Mouse (Mus musculus): ENCODE results near the gene Esyt2.

Esyt2 gene

DNA sequence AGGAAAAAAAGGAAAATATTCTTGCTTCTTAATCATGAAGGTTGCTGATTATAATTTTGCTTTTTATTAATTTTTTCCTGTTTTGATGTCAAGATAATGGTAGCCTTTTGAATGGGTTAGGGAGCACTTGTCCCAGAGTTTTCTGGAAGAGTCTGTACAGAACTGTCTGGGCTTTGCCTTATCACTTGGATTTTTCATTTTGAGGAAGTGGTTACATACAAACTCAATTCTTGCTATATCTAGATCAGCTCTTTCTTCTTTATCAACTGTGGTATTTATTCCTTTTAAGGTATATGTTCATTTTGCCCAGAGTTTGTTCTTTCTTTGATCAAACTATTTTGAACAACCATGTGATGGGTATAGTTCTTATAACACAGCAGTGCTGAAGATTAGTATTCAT, 81.1 kb downstream of the Esyt2 start:
- no peak for DNase-seq (ENCODE audit: low read depth)

- no peak for DNase-seq (ENCODE audit: low read depth)
Observed at GRCm38 (mm10) chr12:116366900-116367299, 85.9 kb downstream of the Esyt2 start.

DNA sequence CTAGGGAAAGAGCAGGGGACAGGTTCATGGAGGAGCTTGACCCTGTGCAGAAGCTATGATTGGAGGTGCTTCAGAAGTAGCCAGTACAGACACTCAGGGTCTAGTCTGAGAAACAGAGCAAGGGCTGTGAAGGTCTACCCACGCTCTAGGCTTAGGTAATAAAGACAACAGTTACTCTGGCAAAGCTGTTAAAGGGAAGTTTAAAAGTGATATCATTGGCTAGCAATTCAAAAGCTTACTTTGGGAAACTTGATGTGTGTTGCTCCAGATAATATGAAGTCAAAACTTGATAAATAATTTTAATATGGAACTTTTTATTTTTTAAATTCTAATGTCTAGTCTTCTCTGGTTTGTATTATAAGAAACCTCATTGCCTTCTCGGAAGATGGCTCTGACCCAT, 86.3 kb downstream of the Esyt2 start:
- no peak for DNase-seq (ENCODE audit: low read depth)

- no peak for DNase-seq (ENCODE audit: low read depth)
Observed at GRCm38 (mm10) chr12:116368857-116369256, 87.9 kb downstream of the Esyt2 start.

DNA sequence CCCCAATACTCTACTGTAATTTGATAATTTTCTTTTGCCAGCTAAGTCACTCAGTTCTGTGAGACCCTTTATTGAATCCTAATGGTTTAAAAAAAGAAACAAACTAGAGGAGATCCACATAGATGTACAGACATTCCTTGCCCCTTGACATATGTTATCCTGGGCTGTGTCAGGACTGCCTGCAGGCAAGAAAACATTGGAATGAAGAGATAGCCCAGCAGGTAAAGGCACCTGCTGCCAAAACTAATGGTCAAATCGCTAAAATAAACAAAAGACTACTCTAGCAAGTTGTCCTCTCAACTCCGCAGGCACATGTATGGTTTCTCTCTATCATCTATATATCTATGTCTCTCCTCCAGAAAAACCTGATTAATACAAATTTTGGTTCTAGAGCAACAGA, 102.1 kb downstream of the Esyt2 start:
- no peak for DNase-seq (ENCODE audit: low read depth)

DNA sequence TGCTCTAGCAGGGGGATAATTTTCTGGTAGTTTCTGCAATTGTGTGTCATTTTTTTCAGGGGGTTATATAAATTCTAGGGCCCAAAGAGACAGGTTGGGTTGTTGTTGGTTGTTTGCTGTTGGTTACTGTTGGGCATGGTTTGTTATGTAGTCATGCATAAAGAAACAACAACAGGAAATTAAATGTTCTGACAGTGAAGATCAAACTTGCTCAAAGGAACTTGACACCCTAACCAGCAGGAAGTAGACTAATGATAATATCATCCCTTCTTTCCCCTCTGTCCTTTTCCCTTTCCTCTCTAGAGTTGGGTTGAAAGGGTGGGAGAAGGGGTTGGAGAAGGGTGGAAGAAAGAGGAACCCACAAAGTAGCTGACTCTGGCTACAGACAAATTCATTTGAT, 103.0 kb downstream of the Esyt2 start:
- no peak for DNase-seq (ENCODE audit: low read depth)

DNA sequence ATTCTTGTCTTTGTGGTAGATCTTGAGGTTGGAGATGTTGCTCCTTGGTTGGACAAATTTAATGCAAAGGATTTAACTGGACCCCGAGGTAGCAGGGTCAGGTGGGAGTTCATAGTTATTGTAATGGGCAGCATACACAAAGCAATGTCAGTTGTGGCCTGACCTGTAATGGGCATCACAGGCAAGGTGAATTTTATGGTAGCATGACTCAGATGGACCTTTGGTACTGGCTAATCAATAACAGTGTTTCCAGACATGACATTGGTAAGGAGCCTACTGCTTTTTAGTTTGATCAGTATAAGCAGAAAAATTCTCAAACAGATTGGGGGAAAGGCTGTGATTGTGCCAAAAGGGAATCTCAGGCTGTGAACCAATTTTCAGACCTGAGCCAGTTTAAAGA, 105.8 kb downstream of the Esyt2 start:
- DNase-seq (ENCODE audit: low read depth): no peak

- DNase-seq (ENCODE audit: low read depth): no peak
Observed at GRCm38 (mm10) chr12:116389868-116390267, 108.9 kb downstream of the Esyt2 start.

- no peak for DNase-seq (ENCODE audit: low read depth)
Observed at GRCm38 (mm10) chr12:116394327-116394726, 113.3 kb downstream of the Esyt2 start.

- no peak for DNase-seq (ENCODE audit: low read depth)
Observed at GRCm38 (mm10) chr12:116395312-116395711, 114.3 kb downstream of the Esyt2 start.

- DNase-seq (ENCODE audit: low read depth): no peak
Observed at GRCm38 (mm10) chr12:116396072-116396695, 115.2 kb downstream of the Esyt2 start.

- DNase-seq (ENCODE audit: low read depth): no peak
Observed at GRCm38 (mm10) chr12:116404012-116404679, 123.2 kb downstream of the Esyt2 start.

- DNase-seq (ENCODE audit: low read depth): peak; percentile 98
Observed at GRCm38 (mm10) chr12:116405045-116405835, 124.2 kb downstream of the Esyt2 start, which contains the start of gene Ncapg2. Gene Ncapg2 (plus strand): TSS chr12:116405402.

- peak; percentile 37 for DNase-seq (ENCODE audit: low read depth)
Observed at GRCm38 (mm10) chr12:116405836-116406155, 124.8 kb downstream of the Esyt2 start.

GRCm38 (mm10) chr12:116407883-116408282, 126.9 kb downstream of the Esyt2 start:
- no peak for DNase-seq (ENCODE audit: low read depth)

DNA sequence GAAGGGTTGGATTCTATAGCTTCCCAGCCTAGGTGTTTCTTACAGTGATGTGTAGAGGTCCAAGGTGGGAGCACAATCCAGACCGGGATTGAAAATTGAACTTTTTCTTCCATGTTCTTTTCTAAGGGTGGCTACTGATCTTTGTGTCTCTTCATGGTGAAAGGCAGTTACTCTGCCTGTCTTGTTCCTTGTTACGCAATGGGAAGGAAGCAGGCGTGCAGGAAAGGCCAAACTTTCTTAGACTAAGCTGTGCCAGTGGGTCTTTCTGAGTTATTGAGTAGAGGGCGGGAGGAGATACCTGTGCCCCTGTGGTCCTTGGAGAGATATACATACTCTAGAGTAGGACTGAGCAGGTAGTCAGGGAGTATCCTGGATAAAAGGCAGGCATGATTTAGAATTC, 133.9 kb downstream of the Esyt2 start:
- DNase-seq (ENCODE audit: low read depth): no peak

GRCm38 (mm10) chr12:116416514-116416913, 135.5 kb downstream of the Esyt2 start:
- DNase-seq (ENCODE audit: low read depth): no peak

GRCm38 (mm10) chr12:116421656-116422055, 140.7 kb downstream of the Esyt2 start:
- DNase-seq (ENCODE audit: low read depth): no peak

GRCm38 (mm10) chr12:116425392-116425791, 144.4 kb downstream of the Esyt2 start:
- no peak for DNase-seq (ENCODE audit: low read depth)

DNA sequence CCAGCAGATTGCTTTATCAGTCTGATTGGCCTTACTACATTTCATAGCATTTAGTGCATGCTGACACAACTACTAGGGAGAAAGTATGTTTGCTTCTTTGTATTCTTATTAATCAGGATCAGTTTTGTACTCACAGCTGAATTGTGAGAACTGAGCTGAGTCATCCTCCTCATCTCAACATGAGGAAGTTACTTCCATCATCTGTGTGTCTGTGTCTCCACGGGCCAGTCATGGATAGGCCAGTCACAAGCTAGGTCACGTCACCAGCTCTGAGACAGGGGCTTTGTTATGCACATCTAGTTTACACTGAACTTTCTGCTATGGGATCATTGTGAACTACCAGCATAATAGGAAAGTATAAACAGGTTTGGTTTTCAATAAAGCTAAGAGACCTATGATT, 152.7 kb downstream of the Esyt2 start:
- no peak for DNase-seq (ENCODE audit: low read depth)

DNA sequence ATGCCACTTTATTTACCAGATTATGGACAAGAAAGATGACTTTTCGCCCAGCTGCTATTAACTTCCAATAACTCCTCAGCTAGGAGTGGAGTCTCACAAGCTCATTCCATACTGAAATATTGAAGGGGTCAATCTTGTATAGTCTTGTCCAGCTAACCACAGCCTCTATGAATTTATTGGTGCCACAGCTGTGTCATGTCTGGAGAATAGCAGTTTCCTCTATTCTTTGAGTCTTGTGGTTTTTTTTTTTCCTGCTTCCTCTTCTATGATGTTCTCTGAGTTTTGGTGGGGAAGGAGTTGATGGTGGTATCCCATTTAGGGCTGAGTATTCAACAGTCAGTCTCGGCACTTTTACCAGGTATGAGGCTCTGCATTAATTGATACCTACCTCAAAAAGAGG, 154.2 kb downstream of the Esyt2 start:
- DNase-seq (ENCODE audit: low read depth): no peak

- no peak for DNase-seq (ENCODE audit: low read depth)
Observed at GRCm38 (mm10) chr12:116436125-116436524, 155.1 kb downstream of the Esyt2 start.

GRCm38 (mm10) chr12:116438591-116438990, 157.6 kb downstream of the Esyt2 start:
- no peak for DNase-seq (ENCODE audit: low read depth)

All from c-Kit-positive CD71-positive TER-119-negative erythroid progenitor cells, embryonic 14.5 days (primary cell).